9 mouse cellular contexts compared by ENCODE assay signal in the genomic region with DNA sequence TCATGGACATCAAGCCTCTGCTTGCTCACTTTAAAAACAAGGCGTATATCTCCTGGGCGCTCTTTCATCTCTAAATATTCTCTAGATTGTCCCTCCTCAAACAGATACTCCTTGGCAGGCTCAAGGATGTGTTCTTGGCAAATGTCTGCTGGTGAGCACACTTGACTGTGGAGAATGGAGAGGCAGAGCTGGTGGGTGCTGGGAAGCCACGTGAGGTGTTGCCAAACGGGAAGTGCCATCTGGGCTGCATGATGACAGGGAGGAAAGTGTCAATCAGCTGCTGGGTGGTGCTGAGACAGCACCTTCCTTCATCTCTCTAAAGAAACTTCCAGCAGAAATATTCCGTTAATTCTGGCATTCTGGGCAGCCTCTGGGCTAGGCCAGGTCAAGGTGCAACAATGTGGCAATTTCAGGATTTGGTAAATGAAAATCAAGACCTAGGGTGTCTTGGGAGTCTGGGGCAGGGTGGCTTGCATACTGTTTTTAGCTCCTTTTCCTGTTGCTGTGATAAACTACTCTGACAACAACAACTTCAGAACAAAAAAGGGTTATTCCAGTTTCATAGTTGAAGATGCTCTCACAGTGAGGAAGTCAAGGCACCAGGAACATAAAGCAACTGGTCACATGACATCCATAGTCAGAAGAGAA.
A peak's percentile ranks its signal among the peaks of the same experiment; 100 is the strongest.
DNase-seq lines count a peak whose midpoint lies in the region; ATAC-seq and TF ChIP-seq lines count a peak whose summit lies in the region.
"Had no signal": no experiment of that assay in that cellular context is flagged by ENCODE, and none has a peak within 500 bp of the region (broad histone marks: within the 10 kb centered on the region; RNA-seq: fewer than 3 reads in every experiment).

No protein-coding gene starts in this region.

- no peak for TF ChIP-seq POLR2A in kidney, adult 2 months (IDR thresholded peaks at IDR 0.05; ENCODE audit: low read depth, low read length)

- no peak overlapping the region for H3K4me2 ChIP-seq in forebrain, embryonic 16.5 days (ENCODE audit: low read length)
- H3K4me2 ChIP-seq: lung, embryonic 14.5 days had no signal

- no peaks in the 10 kb centered on the region for H3K36me3 ChIP-seq in kidney, adult 2 months (ENCODE audit: control insufficient read depth, insufficient read depth, low read length)
- no peaks in the 10 kb centered on the region for H3K36me3 ChIP-seq in forebrain, embryonic 16.5 days (ENCODE audit: control insufficient read depth, insufficient read depth)
- no peaks in the 10 kb centered on the region for H3K36me3 ChIP-seq in splenic B cell, adult 2 months (ENCODE audit: control insufficient read depth, insufficient read depth, low read length, poor library complexity, severe bottlenecking)
- H3K36me3 ChIP-seq in midbrain, embryonic 10.5 days = no peaks in the 10 kb centered on the region

- no peak overlapping the region; the same call in 1 of the 2 replicates for H3K27ac ChIP-seq in kidney, adult 2 months (ENCODE audit: insufficient read depth, low read depth, low read length)
- no peak overlapping the region for H3K27ac ChIP-seq in forebrain, embryonic 16.5 days (ENCODE audit: low read length)
- H3K27ac ChIP-seq in left cerebral cortex, adult 2 months = no peak overlapping the region
- no peak overlapping the region for H3K27ac ChIP-seq in midbrain, embryonic 10.5 days (replicated peaks)

- peak; percentile 37 for DNase-seq in kidney, adult 2 months
- no peak for DNase-seq in kidney, postnatal 4 days
- peak; percentile 36 to 47 for DNase-seq in left cerebral cortex, adult 2 months (ENCODE audit: extremely low spot score in 1 of 2, low spot score in 2 of 2)
- peak; percentile 44 for DNase-seq in splenic B cell, adult 2 months (ENCODE audit: low read depth, low spot score)
- no peak for DNase-seq in urinary bladder, postnatal 10 days (ENCODE audit: low spot score)
- DNase-seq in midbrain, embryonic 10.5 days (ENCODE audit: low spot score) = no peak
- DNase-seq: lung, embryonic 14.5 days had no signal

- intact Hi-C loops in left cerebral cortex, adult 2 months (cut with DNase I) = no loop called here

- 57% methylated on average over 5 of the region's 5 CpGs for WGBS in kidney, adult 2 months
- WGBS in forebrain, embryonic 16.5 days = 54% methylated on average over 5 of the region's 5 CpGs
- 75% methylated on average over 5 of the region's 5 CpGs for WGBS in midbrain, embryonic 10.5 days

- no peak overlapping the region for H3K4me3 ChIP-seq in kidney, adult 2 months (ENCODE audit: insufficient read depth, low read depth, low read length)
- no peak overlapping the region for H3K4me3 ChIP-seq in forebrain, embryonic 16.5 days (replicated peaks; ENCODE audit: low read length)
- no peak overlapping the region for H3K4me3 ChIP-seq in left cerebral cortex, adult 2 months
- H3K4me3 ChIP-seq in midbrain, embryonic 10.5 days = no peak overlapping the region

- no peaks in the 10 kb centered on the region for H3K9me3 ChIP-seq in forebrain, embryonic 16.5 days (ENCODE audit: control insufficient read depth, low read length)
- no peaks in the 10 kb centered on the region for H3K9me3 ChIP-seq in midbrain, embryonic 10.5 days (replicated peaks)

- no peak overlapping the region for H3K9ac ChIP-seq in forebrain, embryonic 16.5 days (replicated peaks; ENCODE audit: low read depth, low read length)
- H3K9ac ChIP-seq: lung, embryonic 14.5 days had no signal

- TF ChIP-seq CTCF in kidney, adult 2 months (conservative IDR thresholded peaks at IDR 0.05; ENCODE audit: insufficient read depth, insufficient read length, low read depth, low read length) = no peak
- no peak for TF ChIP-seq CTCF in left cerebral cortex, adult 2 months (IDR thresholded peaks at IDR 0.05)

- H3K4me1 ChIP-seq in kidney, adult 2 months (ENCODE audit: control insufficient read depth, insufficient read depth, low read length) = no peaks in the 10 kb centered on the region
- peaks cover 23% of the 10 kb centered on the region for H3K4me1 ChIP-seq in forebrain, embryonic 16.5 days (replicated peaks; ENCODE audit: control insufficient read depth, insufficient read depth, low read length)
- peaks cover under 1% of the 10 kb centered on the region; the same call in 1 of the 2 replicates for H3K4me1 ChIP-seq in midbrain, embryonic 10.5 days

- no peaks in the 10 kb centered on the region for H3K27me3 ChIP-seq in kidney, adult 2 months (replicated peaks; ENCODE audit: control insufficient read depth, insufficient read depth, low read length)
- H3K27me3 ChIP-seq in forebrain, embryonic 16.5 days (replicated peaks; ENCODE audit: control insufficient read depth, insufficient read depth, low read length) = no peaks in the 10 kb centered on the region
- no peaks in the 10 kb centered on the region for H3K27me3 ChIP-seq in splenic B cell, adult 2 months (ENCODE audit: control insufficient read depth, insufficient read depth, low read length, poor library complexity, severe bottlenecking)
- H3K27me3 ChIP-seq in midbrain, embryonic 10.5 days (ENCODE audit: low read depth, poor library complexity, severe bottlenecking) = peaks cover 6% of the 10 kb centered on the region

- ATAC-seq in forebrain, embryonic 16.5 days = peak; percentile 75
- ATAC-seq in activated CD4-positive, CD25-positive, alpha-beta regulatory T cell, adult 4 months = no peak

Comparison
In these comparisons a context has a peak if more than half of its experiments do, and no peak if none do; other contexts are left out.
1. DNase-seq: peak in kidney, adult 2 months (single experiment), left cerebral cortex, adult 2 months (2 of 2) and splenic B cell, adult 2 months (single experiment); none in kidney, postnatal 4 days (0 of 2), urinary bladder, postnatal 10 days (single experiment) and midbrain, embryonic 10.5 days (single experiment).